In the genomic region with DNA sequence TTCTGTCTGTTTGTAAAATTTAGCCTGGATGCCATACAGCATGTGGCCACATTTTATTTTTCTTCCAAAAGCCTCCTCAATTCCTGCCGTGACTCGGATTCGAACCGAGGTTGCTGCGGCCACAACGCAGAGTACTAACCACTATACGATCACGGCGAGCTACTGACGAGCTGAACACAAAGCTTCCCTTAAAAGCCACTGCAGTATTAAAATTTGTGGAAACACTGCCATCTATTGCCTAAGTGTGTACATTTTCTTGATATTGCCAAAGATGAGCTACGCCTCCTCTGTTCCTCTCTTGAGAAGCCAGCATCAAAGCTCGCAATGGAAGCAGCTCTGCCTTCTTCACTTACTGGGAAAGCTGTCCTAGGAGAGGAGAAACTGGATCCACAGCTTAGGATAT, we compare ENCODE assay signal across 8 mouse cellular contexts.
DNase-seq lines count a peak whose midpoint lies in the region; ATAC-seq lines count a peak whose summit lies in the region.

No protein-coding gene starts in this region.

- no peaks in the 10 kb centered on the region for H3K36me3 ChIP-seq in lung, embryonic 16.5 days (ENCODE audit: control insufficient read depth, insufficient read depth, low read length)

- ATAC-seq in lung, embryonic 16.5 days (ENCODE audit: low read depth) = peak; percentile 49; the same call in 1 of the 2 replicates

- H3K27me3 ChIP-seq in lung, embryonic 16.5 days (ENCODE audit: control insufficient read depth, insufficient read depth, low read depth, low read length) = no peaks in the 10 kb centered on the region

- no peak overlapping the region for H3K4me3 ChIP-seq in lung, embryonic 16.5 days (ENCODE audit: low read length)

- H3K27ac ChIP-seq in lung, embryonic 16.5 days (ENCODE audit: low read length) = no peak overlapping the region

- H3K9ac ChIP-seq in lung, embryonic 16.5 days (ENCODE audit: low read length) = no peak overlapping the region

- no peaks in the 10 kb centered on the region for H3K9me3 ChIP-seq in lung, embryonic 16.5 days (ENCODE audit: control insufficient read depth, low read length)

- H3K4me2 ChIP-seq in lung, embryonic 16.5 days (ENCODE audit: low read depth, low read length) = no peak overlapping the region

- 31% methylated on average over 12 of the region's 12 CpGs for WGBS in lung, embryonic 16.5 days

- DNase-seq in adrenal gland, postnatal 14 days = peak; percentile 18
- DNase-seq in adrenal gland, postnatal 4 days (ENCODE audit: low spot score in 2 of 2) = no peak
- peak; percentile 73 for DNase-seq in NIH3T3 (ENCODE audit: low read depth)
- DNase-seq in embryo, embryonic 9.5 days (ENCODE audit: extremely low spot score) = peak; percentile 23
- peak; percentile 71 for DNase-seq in layer of hippocampus, adult 11-12 months (ENCODE audit: low spot score)
- DNase-seq in ovary, postnatal 36 days (ENCODE audit: low spot score) = no peak
- DNase-seq in thymus, postnatal 25 days = no peak

- peaks cover 19% of the 10 kb centered on the region for H3K4me1 ChIP-seq in lung, embryonic 16.5 days (replicated peaks; ENCODE audit: control insufficient read depth, insufficient read depth, low read length)

Comparison
In these comparisons a context has a peak if more than half of its experiments do, and no peak if none do; other contexts are left out.
1. DNase-seq: peak in adrenal gland, postnatal 14 days (single experiment), NIH3T3 (single experiment), embryo, embryonic 9.5 days (single experiment) and layer of hippocampus, adult 11-12 months (single experiment); none in adrenal gland, postnatal 4 days (0 of 2), ovary, postnatal 36 days (single experiment) and thymus, postnatal 25 days (single experiment).